Mouse (Mus musculus) brain, embryonic 14.5 days (tissue): ENCODE measurements around the gene Tns2. TPM values are rescaled to one million over a fixed set of nuclear protein-coding genes. Genes with fewer than 3 reads are reported as not detected.
"Not testable (repeated sequence)": the region's sequence is repeated elsewhere in the genome, so short reads cannot be mapped to it uniquely, and the experiment has no call there.

Experiments
- DNase-seq: peaks from one replicate; pipeline ENCODE4 v3.0.0-alpha.2; 2011; ENCODE audit warnings: low read depth
- CTCF ChIP-seq: fragments of 200-500 bp; IDR thresholded peaks from 2 replicates; pipeline ENCODE4 v1.5.1; 2012; ENCODE audit warnings: inconsistent platforms, mild to moderate bottlenecking, moderate library complexity, borderline replicate concordance; ENCODE audit not compliant: insufficient read depth, insufficient read length; ENCODE audit errors: extremely low read depth
- POLR2A ChIP-seq: fragments of 200-500 bp; IDR thresholded peaks from 2 replicates; pipeline ENCODE4 v1.6.1; 2012; ENCODE audit warnings: mild to moderate bottlenecking, inconsistent platforms, borderline replicate concordance; ENCODE audit not compliant: poor library complexity, insufficient read depth, insufficient read length, severe bottlenecking; ENCODE audit errors: extremely low read depth
- polyA plus RNA-seq: library from polyadenylated mRNA; depleted of rRNA; stranded (reverse); fragments of >200 nt; gene quantifications from 2 replicates; pipeline ENCODE4 v1.2.3, GENCODE M21; 2012

Tns2 gene
- polyA plus RNA-seq, 1 experiment, result 18.8 TPM

- no peak for DNase-seq
- no peak for TF ChIP-seq CTCF
- TF ChIP-seq POLR2A, result no peak
Measured at GRCm38 (mm10) chr15:102077111-102077677, 23.0 kb upstream of the Tns2 start.

- DNase-seq, result no peak
- TF ChIP-seq CTCF (no peak), POLR2A (no peak)
Measured at GRCm38 (mm10) chr15:102079221-102079620, 21.0 kb upstream of the Tns2 start.

- not testable (repeated sequence) for DNase-seq
Measured at GRCm38 (mm10) chr15:102079924-102080323, 20.3 kb upstream of the Tns2 start.

- DNase-seq, result no peak
- TF ChIP-seq CTCF (peak; percentile 9; the same call in 1 of the 2 replicates), POLR2A (no peak)
Measured at GRCm38 (mm10) chr15:102080429-102080828, 19.8 kb upstream of the Tns2 start.

GRCm38 (mm10) chr15:102082148-102082547 is 18.1 kb upstream of the Tns2 start:
- no peak for TF ChIP-seq CTCF
- TF ChIP-seq POLR2A, result no peak
- no peak for DNase-seq

GRCm38 (mm10) chr15:102083028-102083427 is 17.2 kb upstream of the Tns2 start:
- no peak for TF ChIP-seq CTCF
- DNase-seq, result no peak

GRCm38 (mm10) chr15:102089914-102090585 is 10.2 kb upstream of the Tns2 start:
- no peak for TF ChIP-seq POLR2A
- no peak for TF ChIP-seq CTCF
- no peak for DNase-seq

- DNase-seq, result no peak
- TF ChIP-seq CTCF (no peak), POLR2A (no peak)
Measured at GRCm38 (mm10) chr15:102091063-102091679, 9.0 kb upstream of the Tns2 start.

- TF ChIP-seq POLR2A, result no peak
- TF ChIP-seq CTCF, result no peak
Measured at GRCm38 (mm10) chr15:102091688-102092087, 8.5 kb upstream of the Tns2 start.

GRCm38 (mm10) chr15:102092222-102092621 is 8.0 kb upstream of the Tns2 start:
- TF ChIP-seq CTCF (no peak), POLR2A (no peak)
- no peak for DNase-seq

More at GRCm38 (mm10) chr15:102091688-102092087, 8.5 kb upstream of the Tns2 start:
- no peak for DNase-seq

GRCm38 (mm10) chr15:102094157-102094556 is 6.1 kb upstream of the Tns2 start:
- no peak for DNase-seq
- TF ChIP-seq POLR2A, result no peak
- TF ChIP-seq CTCF, result no peak

- no peak for TF ChIP-seq POLR2A
- no peak for TF ChIP-seq CTCF
- no peak for DNase-seq
Measured at GRCm38 (mm10) chr15:102094988-102095387, 5.2 kb upstream of the Tns2 start.
